In genomic region chr14:34104892-34105291, GRCm38 (mm10) we compare ENCODE assay signal across 8 mouse cellular contexts. TPM values are rescaled to one million over a fixed set of nuclear protein-coding genes. Genes with fewer than 3 reads are reported as not detected.
DNase-seq lines count a peak whose midpoint lies in the region; ATAC-seq lines count a peak whose summit lies in the region.

No protein-coding gene starts in this region.

- no peaks in the 10 kb centered on the region for H3K4me1 ChIP-seq in neural tube, embryonic 11.5 days (ENCODE audit: control insufficient read depth, insufficient read depth, low read length)

- no peak for ATAC-seq in neural tube, embryonic 11.5 days (ENCODE audit: insufficient read depth, low FRiP score, low TSS enrichment)

- WGBS in neural tube, embryonic 11.5 days = 23% methylated on average over 8 of the region's 8 CpGs

- peak; percentile 44 for DNase-seq in thymus, postnatal 4 days
- no peak for DNase-seq in thymus, adult 18-20 months
- peak; percentile 51 to 79 for DNase-seq in cerebellum, postnatal 4 days (ENCODE audit: low spot score in 2 of 2)
- DNase-seq in gastrocnemius, postnatal 4 days (ENCODE audit: low spot score in 2 of 2) = peak; percentile 25 to 68
- peak; percentile 36 to 75 for DNase-seq in kidney, adult 8-10 months
- DNase-seq in liver = peak; percentile 54
- DNase-seq in neural tube, embryonic 11.5 days (ENCODE audit: low spot score) = peak; percentile 74
- DNase-seq in urinary bladder, postnatal 36 days (ENCODE audit: low spot score in 2 of 2) = peak; percentile 76 to 78

- no peak overlapping the region for H3K4me2 ChIP-seq in neural tube, embryonic 11.5 days (ENCODE audit: low read depth)

- no peak overlapping the region for H3K27ac ChIP-seq in neural tube, embryonic 11.5 days (ENCODE audit: low read depth, low read length)

- H3K4me3 ChIP-seq in neural tube, embryonic 11.5 days (ENCODE audit: low read depth, low read length) = no peak overlapping the region

- no peak overlapping the region for H3K9ac ChIP-seq in neural tube, embryonic 11.5 days (ENCODE audit: low read length)

- no peaks in the 10 kb centered on the region for H3K9me3 ChIP-seq in neural tube, embryonic 11.5 days (ENCODE audit: control insufficient read depth, low read length)

- H3K36me3 ChIP-seq in neural tube, embryonic 11.5 days (ENCODE audit: control insufficient read depth, insufficient read depth, low read length) = no peaks in the 10 kb centered on the region

- no peaks in the 10 kb centered on the region for H3K27me3 ChIP-seq in neural tube, embryonic 11.5 days (ENCODE audit: control insufficient read depth, insufficient read depth, low read length)

RNA-seq across cellular contexts. Expression of gene A630023A22Rik, which starts 2.3 kb away (rescaled TPM):
- total RNA-seq in gastrocnemius, postnatal 4 days (2021) = not detected
- polyA plus RNA-seq in neural tube, embryonic 11.5 days (2014; fragmentation: Nextera tagmentation; extraction: Ambion mirVana) = not detected in 2 replicates

RNA-seq across cellular contexts. Expression of gene Anxa8, which starts 19.1 kb away (rescaled TPM):
- 1 to 10 TPM; 2.2 to 3.1 TPM for total RNA-seq in gastrocnemius, postnatal 4 days (2021)
- polyA plus RNA-seq in neural tube, embryonic 11.5 days (2014; fragmentation: Nextera tagmentation; extraction: Ambion mirVana) = 0.64 and 0.78 TPM in 2 replicates

RNA-seq across cellular contexts. Expression of gene Npy4r, which starts 47.4 kb away (rescaled TPM):
- under 1 TPM; 0.13 to 0.17 TPM for total RNA-seq in gastrocnemius, postnatal 4 days (2021)
- polyA plus RNA-seq in neural tube, embryonic 11.5 days (2014; fragmentation: Nextera tagmentation; extraction: Ambion mirVana) = not detected in 2 replicates

RNA-seq across cellular contexts. Expression of gene Antxrl, which starts 52.4 kb away (rescaled TPM):
- not detected for total RNA-seq in gastrocnemius, postnatal 4 days (2021)
- polyA plus RNA-seq in neural tube, embryonic 11.5 days (2014; fragmentation: Nextera tagmentation; extraction: Ambion mirVana) = not detected in 2 replicates

Comparison
In these comparisons a context has a peak if more than half of its experiments do, and no peak if none do; other contexts are left out.
1. DNase-seq: peak in thymus, postnatal 4 days (single experiment), cerebellum, postnatal 4 days (2 of 2), gastrocnemius, postnatal 4 days (2 of 2), kidney, adult 8-10 months (2 of 2), liver (single experiment), neural tube, embryonic 11.5 days (single experiment) and urinary bladder, postnatal 36 days (2 of 2); none in thymus, adult 18-20 months (0 of 2).